Mouse (Mus musculus): ENCODE results near the gene Ptprn2. TPM values are rescaled to one million over a fixed set of nuclear protein-coding genes. Genes with fewer than 3 reads are reported as not detected.

Ptprn2 gene
- polyA plus RNA-seq, 1 experiment from 2014 or later, result 3.5 TPM

GRCm38 (mm10) chr12:116785731-116786130 lies 300.2 kb downstream of the Ptprn2 start:
- Histone ChIP-seq H3K4me3 (replicated peaks; ENCODE audit: low read length) (no peak overlapping the region), H3K27me3 (ENCODE audit: control insufficient read depth, insufficient read depth, low read length) (no peaks in the 10 kb centered on the region), H3K4me2 (ENCODE audit: low read depth, low read length) (no peak overlapping the region), H3K4me1 (ENCODE audit: control insufficient read depth, insufficient read depth, low read length) (no peaks in the 10 kb centered on the region), H3K9ac (ENCODE audit: low read length) (no peak overlapping the region), H3K27ac (ENCODE audit: low read length) (no peak overlapping the region), H3K36me3 (ENCODE audit: control insufficient read depth, insufficient read depth, low read length) (no peaks in the 10 kb centered on the region), H3K9me3 (replicated peaks; ENCODE audit: control insufficient read depth, low read length) (no peaks in the 10 kb centered on the region)
- ATAC-seq (ENCODE audit: insufficient read depth, low FRiP score), result no peak
- WGBS, result 89% methylated on average over 3 of the region's 3 CpGs

DNA sequence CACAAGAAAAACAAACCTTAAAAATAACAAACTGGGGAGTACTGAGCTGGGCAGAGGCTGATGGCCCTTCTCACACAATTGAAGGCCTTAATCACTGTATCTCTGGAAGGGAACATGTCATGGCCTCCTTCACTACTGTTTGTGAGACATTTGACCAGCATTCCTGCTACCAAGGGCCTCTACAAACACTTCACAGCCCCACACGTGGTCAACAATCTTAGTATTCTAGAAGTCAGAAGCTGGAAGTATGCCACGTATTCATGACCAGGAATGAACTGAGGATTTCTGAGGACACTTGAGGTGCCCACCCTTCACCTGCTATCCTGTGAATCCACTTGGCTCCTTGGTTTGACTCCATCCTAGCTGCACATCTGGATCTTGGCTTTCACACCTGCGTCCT lies 302.8 kb downstream of the Ptprn2 start:
- H3K27ac ChIP-seq (ENCODE audit: low read length), result no peak overlapping the region
- no peaks in the 10 kb centered on the region for H3K4me1 ChIP-seq (ENCODE audit: control insufficient read depth, insufficient read depth, low read length)
- no peak overlapping the region for H3K4me3 ChIP-seq (replicated peaks; ENCODE audit: low read length)
- WGBS, result 78% methylated on average over 3 of the region's 3 CpGs
- H3K9me3 ChIP-seq (replicated peaks; ENCODE audit: control insufficient read depth, low read length), result no peaks in the 10 kb centered on the region
- no peaks in the 10 kb centered on the region for H3K36me3 ChIP-seq (ENCODE audit: control insufficient read depth, insufficient read depth, low read length)
- no peaks in the 10 kb centered on the region for H3K27me3 ChIP-seq (ENCODE audit: control insufficient read depth, insufficient read depth, low read length)
- no peak overlapping the region for H3K4me2 ChIP-seq (ENCODE audit: low read depth, low read length)
- H3K9ac ChIP-seq (ENCODE audit: low read length), result no peak overlapping the region
- no peak for ATAC-seq (ENCODE audit: insufficient read depth, low FRiP score)

GRCm38 (mm10) chr12:116803331-116803730 lies 317.8 kb downstream of the Ptprn2 start:
- no peak overlapping the region for H3K27ac ChIP-seq (ENCODE audit: low read length)
- H3K9me3 ChIP-seq (replicated peaks; ENCODE audit: control insufficient read depth, low read length), result no peaks in the 10 kb centered on the region
- WGBS, result 85% methylated on average over 5 of the region's 5 CpGs
- no peak overlapping the region for H3K4me3 ChIP-seq (replicated peaks; ENCODE audit: low read length)
- no peaks in the 10 kb centered on the region for H3K27me3 ChIP-seq (ENCODE audit: control insufficient read depth, insufficient read depth, low read length)
- ATAC-seq (ENCODE audit: insufficient read depth, low FRiP score), result no peak
- H3K4me2 ChIP-seq (ENCODE audit: low read depth, low read length), result no peak overlapping the region
- no peaks in the 10 kb centered on the region for H3K36me3 ChIP-seq (ENCODE audit: control insufficient read depth, insufficient read depth, low read length)
- no peaks in the 10 kb centered on the region for H3K4me1 ChIP-seq (ENCODE audit: control insufficient read depth, insufficient read depth, low read length)
- no peak overlapping the region for H3K9ac ChIP-seq (ENCODE audit: low read length)

GRCm38 (mm10) chr12:116804712-116805111 lies 319.2 kb downstream of the Ptprn2 start:
- Histone ChIP-seq H3K27ac (ENCODE audit: low read length) (no peak overlapping the region), H3K9ac (ENCODE audit: low read length) (no peak overlapping the region), H3K27me3 (ENCODE audit: control insufficient read depth, insufficient read depth, low read length) (no peaks in the 10 kb centered on the region), H3K4me2 (ENCODE audit: low read depth, low read length) (no peak overlapping the region), H3K36me3 (ENCODE audit: control insufficient read depth, insufficient read depth, low read length) (no peaks in the 10 kb centered on the region), H3K4me1 (ENCODE audit: control insufficient read depth, insufficient read depth, low read length) (no peaks in the 10 kb centered on the region), H3K9me3 (replicated peaks; ENCODE audit: control insufficient read depth, low read length) (no peaks in the 10 kb centered on the region), H3K4me3 (replicated peaks; ENCODE audit: low read length) (no peak overlapping the region)
- ATAC-seq (ENCODE audit: insufficient read depth, low FRiP score), result no peak
- WGBS, result 67% methylated on average over 2 of the region's 2 CpGs

DNA sequence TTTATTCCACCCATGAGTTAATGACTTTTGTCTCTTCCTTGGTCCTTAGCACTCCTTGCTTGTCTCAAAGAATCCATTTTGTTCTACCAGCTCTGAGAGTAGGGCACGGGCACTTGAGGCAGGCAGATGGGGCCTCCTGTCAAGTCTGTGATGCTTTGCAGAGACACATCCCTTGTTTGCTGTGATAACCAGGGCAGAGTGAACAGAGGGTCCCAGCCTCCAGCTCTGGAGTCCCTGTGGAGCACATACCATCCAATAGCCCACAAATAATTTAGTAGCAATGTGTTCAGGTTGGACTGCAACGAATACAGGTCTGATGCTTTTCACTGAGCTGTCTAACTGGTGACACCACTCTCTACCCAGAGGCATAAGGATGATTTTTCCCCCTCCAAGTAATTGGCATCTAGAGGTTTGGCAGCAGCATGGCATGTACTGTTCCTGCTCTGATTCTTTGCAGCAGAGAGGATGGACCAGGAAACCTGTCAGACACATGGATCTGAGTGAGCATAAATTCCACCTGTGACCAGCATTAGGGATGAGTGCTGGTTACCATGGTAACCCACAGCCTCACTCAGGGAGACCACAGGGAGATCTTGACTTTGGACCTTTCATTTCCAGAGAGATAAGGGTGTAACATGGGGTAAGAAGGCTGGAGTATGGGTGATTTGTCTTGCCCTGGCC lies 319.7 kb downstream of the Ptprn2 start:
- Histone ChIP-seq H3K4me3 (replicated peaks; ENCODE audit: low read length) (no peak overlapping the region), H3K9ac (ENCODE audit: low read length) (no peak overlapping the region), H3K4me1 (ENCODE audit: control insufficient read depth, insufficient read depth, low read length) (no peaks in the 10 kb centered on the region), H3K9me3 (replicated peaks; ENCODE audit: control insufficient read depth, low read length) (no peaks in the 10 kb centered on the region), H3K4me2 (ENCODE audit: low read depth, low read length) (no peak overlapping the region), H3K27ac (ENCODE audit: low read length) (no peak overlapping the region), H3K36me3 (ENCODE audit: control insufficient read depth, insufficient read depth, low read length) (no peaks in the 10 kb centered on the region), H3K27me3 (ENCODE audit: control insufficient read depth, insufficient read depth, low read length) (no peaks in the 10 kb centered on the region)
- WGBS, result 40% methylated on average over 2 of the region's 2 CpGs
- ATAC-seq (ENCODE audit: insufficient read depth, low FRiP score), result no peak

- no peak overlapping the region for H3K4me2 ChIP-seq (ENCODE audit: low read depth, low read length)
- 80% methylated on average over 2 of the region's 2 CpGs for WGBS
- no peak for ATAC-seq (ENCODE audit: insufficient read depth, low FRiP score)
Observed at GRCm38 (mm10) chr12:116806089-116806488, 320.6 kb downstream of the Ptprn2 start.

DNA sequence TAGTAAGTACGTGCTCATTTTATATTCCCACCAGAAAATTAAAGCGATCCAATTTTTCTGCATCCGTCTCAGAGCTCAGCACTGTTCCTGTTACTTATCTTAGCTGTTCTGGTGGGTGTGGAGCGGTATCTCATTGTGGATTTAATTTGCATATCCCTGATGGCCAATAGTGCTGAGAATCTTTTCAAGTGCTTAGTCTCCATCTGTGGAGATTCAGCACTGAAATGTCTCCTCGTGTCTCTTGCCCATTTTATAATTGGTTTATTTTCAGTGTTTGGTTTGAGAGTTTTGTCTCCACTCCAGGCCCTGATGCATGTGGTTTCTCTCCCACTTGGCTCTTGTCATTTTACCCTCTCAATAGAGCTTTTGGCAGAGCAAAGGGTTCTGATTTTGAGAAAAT lies 327.5 kb downstream of the Ptprn2 start:
- 74% methylated on average over 5 of the region's 5 CpGs for WGBS
- Histone ChIP-seq H3K36me3 (ENCODE audit: control insufficient read depth, insufficient read depth, low read length) (no peaks in the 10 kb centered on the region), H3K27ac (ENCODE audit: low read length) (no peak overlapping the region), H3K4me3 (replicated peaks; ENCODE audit: low read length) (no peak overlapping the region), H3K9me3 (replicated peaks; ENCODE audit: control insufficient read depth, low read length) (no peaks in the 10 kb centered on the region), H3K4me1 (ENCODE audit: control insufficient read depth, insufficient read depth, low read length) (no peaks in the 10 kb centered on the region), H3K27me3 (ENCODE audit: control insufficient read depth, insufficient read depth, low read length) (no peaks in the 10 kb centered on the region), H3K4me2 (ENCODE audit: low read depth, low read length) (no peak overlapping the region), H3K9ac (ENCODE audit: low read length) (no peak overlapping the region)
- no peak for ATAC-seq (ENCODE audit: insufficient read depth, low FRiP score)

More at GRCm38 (mm10) chr12:116806089-116806488, 320.6 kb downstream of the Ptprn2 start:
- Histone ChIP-seq H3K9me3 (replicated peaks; ENCODE audit: control insufficient read depth, low read length) (no peaks in the 10 kb centered on the region), H3K4me3 (replicated peaks; ENCODE audit: low read length) (no peak overlapping the region), H3K27me3 (ENCODE audit: control insufficient read depth, insufficient read depth, low read length) (no peaks in the 10 kb centered on the region), H3K36me3 (ENCODE audit: control insufficient read depth, insufficient read depth, low read length) (no peaks in the 10 kb centered on the region), H3K9ac (ENCODE audit: low read length) (no peak overlapping the region), H3K4me1 (ENCODE audit: control insufficient read depth, insufficient read depth, low read length) (no peaks in the 10 kb centered on the region), H3K27ac (ENCODE audit: low read length) (no peak overlapping the region)

DNA sequence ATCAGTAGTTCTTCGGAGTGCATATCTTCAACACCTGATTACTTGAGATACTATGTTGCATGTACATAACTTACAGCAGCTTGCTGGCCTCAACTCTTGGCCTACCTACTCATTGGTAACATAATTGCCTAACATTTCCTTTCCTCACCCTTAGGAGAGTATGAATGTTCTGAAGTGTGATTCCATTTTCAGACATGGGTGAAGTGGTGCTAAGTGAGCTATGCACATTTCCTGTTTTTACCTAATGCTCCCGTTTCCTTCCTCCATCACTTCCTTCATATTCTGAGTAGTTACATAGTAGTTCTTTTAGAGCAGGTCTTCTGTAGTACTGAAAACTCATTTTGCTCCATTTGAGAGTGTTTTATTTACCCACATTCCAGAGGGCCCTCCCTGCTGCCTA lies 334.3 kb downstream of the Ptprn2 start:
- H3K4me1 ChIP-seq (ENCODE audit: control insufficient read depth, insufficient read depth, low read length), result no peaks in the 10 kb centered on the region
- no peaks in the 10 kb centered on the region for H3K9me3 ChIP-seq (replicated peaks; ENCODE audit: control insufficient read depth, low read length)
- H3K36me3 ChIP-seq (ENCODE audit: control insufficient read depth, insufficient read depth, low read length), result no peaks in the 10 kb centered on the region
- H3K27me3 ChIP-seq (ENCODE audit: control insufficient read depth, insufficient read depth, low read length), result no peaks in the 10 kb centered on the region
- WGBS, result 76% methylated on average over 2 of the region's 2 CpGs
- H3K4me3 ChIP-seq (replicated peaks; ENCODE audit: low read length), result no peak overlapping the region
- no peak for ATAC-seq (ENCODE audit: insufficient read depth, low FRiP score)
- no peak overlapping the region for H3K4me2 ChIP-seq (ENCODE audit: low read depth, low read length)
- H3K9ac ChIP-seq (ENCODE audit: low read length), result no peak overlapping the region
- no peak overlapping the region for H3K27ac ChIP-seq (ENCODE audit: low read length)

DNA sequence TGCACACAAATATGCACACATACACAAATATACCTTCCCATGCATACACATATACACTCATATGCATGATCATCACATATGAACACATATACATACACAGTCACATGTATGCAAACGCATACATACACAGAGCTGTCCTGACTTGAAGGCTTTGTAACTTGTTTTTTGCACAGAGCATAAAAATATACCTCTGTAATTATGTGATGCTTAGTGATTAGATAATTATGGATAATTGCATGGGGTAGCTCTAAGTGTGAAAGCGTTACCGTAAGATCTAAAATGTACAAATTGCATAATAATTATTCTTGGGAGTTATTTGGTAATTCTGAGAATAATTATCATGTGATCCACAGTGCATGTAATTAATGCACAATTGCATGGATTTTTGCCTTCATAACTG lies 337.8 kb downstream of the Ptprn2 start:
- Histone ChIP-seq H3K27ac (ENCODE audit: low read length) (no peak overlapping the region), H3K9ac (ENCODE audit: low read length) (no peak overlapping the region), H3K4me2 (ENCODE audit: low read depth, low read length) (no peak overlapping the region), H3K9me3 (replicated peaks; ENCODE audit: control insufficient read depth, low read length) (no peaks in the 10 kb centered on the region), H3K27me3 (ENCODE audit: control insufficient read depth, insufficient read depth, low read length) (no peaks in the 10 kb centered on the region), H3K4me3 (replicated peaks; ENCODE audit: low read length) (no peak overlapping the region), H3K4me1 (ENCODE audit: control insufficient read depth, insufficient read depth, low read length) (no peaks in the 10 kb centered on the region), H3K36me3 (ENCODE audit: control insufficient read depth, insufficient read depth, low read length) (no peaks in the 10 kb centered on the region)
- WGBS, result 90% methylated on average over 3 of the region's 3 CpGs
- no peak for ATAC-seq (ENCODE audit: insufficient read depth, low FRiP score)
